Mouse (Mus musculus) frontal cortex, adult 2 months (tissue): ENCODE results near the gene Lyg1. TPM values are rescaled to one million over a fixed set of nuclear protein-coding genes. Genes with fewer than 3 reads are reported as not detected.
"Not testable (repeated sequence)": the region's sequence is repeated elsewhere in the genome, so short reads cannot be mapped to it uniquely, and the experiment has no call there.

Experiments used
- DNase-seq, 2 experiments: peaks; one replicate each; pipeline ENCODE4 v3.0.0; 2022; ENCODE audit warnings: low spot score in 1 of 2; ENCODE audit errors: extremely low spot score in 1 of 2
- polyA plus RNA-seq: library from polyadenylated mRNA; depleted of rRNA; stranded (reverse); fragments of >200 nt; gene quantifications from 2 replicates; pipeline ENCODE4 v1.2.3, GENCODE M21; 2012; rRNA removed

Lyg1 gene
- polyA plus RNA-seq: not detected in 2 replicates

GRCm38 (mm10) chr1:37957659-37958058 is at the start of gene Lyg1:
Gene Lyg1 (minus strand): TSS chr1:37957759.
- DNase-seq: no peak

GRCm38 (mm10) chr1:38006741-38007140 is 49.2 kb upstream of the Lyg1 start:
- DNase-seq: no peak

- DNase-seq: no peak
These were observed 45.5 kb upstream of the Lyg1 start for GRCm38 (mm10) chr1:38003046-38003445.

DNA sequence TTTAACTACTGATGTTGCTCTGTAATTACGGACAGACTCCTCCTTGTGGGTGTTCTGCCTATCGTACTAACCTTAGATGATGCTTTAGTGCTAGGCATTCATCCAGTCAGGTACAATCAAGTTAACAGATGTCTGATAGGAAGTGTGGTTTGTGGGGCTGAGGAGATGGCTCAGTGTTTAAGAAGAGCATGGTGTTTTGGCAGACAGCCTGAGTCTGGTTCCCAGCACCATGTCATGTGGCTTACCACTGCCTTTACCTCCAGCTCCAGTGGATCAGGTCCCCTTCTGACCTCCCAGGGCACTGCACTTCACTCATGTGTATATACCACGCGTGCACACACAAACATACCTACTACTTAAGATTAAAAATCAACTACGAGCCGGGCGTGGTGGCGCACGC is 44.4 kb upstream of the Lyg1 start:
- DNase-seq: no peak

- DNase-seq: no peak
These were observed 43.3 kb upstream of the Lyg1 start for GRCm38 (mm10) chr1:38000844-38001243.

DNA sequence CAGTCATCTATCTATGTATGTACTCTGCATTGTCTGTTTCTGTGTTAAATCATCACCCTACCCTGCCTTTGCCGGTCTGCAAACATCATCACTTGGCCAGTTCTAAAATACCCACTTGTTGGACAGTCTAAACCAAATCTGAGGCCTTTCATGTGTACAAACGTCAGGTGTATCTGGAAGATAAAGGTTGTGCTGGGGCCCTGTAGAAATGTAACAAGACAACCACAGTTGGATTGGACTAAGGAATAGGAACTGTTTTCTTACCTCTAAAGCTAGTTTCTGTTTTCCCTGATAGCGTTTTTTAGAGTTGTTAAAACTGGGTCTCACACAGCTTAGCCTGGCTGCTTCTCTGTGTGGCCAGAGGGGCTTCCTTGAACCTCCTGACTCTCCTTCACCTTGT is 42.0 kb upstream of the Lyg1 start:
- no peak for DNase-seq

DNA sequence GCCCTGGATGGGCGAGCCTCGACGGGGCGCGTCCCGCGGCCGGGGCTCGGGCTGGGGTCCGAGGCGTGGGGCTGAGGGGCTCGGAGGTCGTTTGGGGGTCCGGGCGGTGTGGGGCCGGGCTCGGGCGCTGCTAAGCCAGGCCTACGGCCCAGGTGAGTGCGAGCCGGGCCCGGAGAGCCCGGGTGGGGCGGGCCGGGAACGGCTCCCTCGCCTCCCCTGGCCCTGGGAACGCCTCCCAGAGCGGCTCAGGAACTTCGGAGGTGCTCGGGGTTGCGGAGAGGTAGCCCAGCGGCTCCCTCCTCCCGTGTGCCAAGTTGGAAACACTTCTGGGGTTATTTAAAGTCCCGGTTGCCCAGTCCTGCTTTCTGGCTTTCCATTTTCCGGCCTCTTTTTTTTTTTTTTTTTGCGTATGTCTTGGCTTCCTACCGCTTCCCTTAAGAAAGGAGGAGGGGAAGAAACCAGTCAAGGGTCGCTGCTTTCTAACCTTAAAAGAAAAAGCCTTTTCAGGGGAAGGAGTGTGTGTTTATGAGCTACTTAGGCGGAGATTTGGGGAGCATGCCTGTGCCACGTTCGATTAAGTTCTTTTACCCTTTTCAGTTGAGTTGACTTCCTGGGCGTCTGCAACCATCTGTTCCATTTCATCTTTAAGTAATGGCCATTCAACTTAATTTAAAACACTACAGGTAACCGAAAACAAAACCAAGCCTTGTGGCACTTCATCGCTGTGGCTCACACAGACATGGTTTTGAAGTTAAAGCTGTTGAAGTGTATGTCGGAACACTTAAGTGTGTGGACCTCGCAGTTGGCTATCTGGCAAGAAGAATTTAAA is 41.0 kb upstream of the Lyg1 start:
- DNase-seq: no peak

DNA sequence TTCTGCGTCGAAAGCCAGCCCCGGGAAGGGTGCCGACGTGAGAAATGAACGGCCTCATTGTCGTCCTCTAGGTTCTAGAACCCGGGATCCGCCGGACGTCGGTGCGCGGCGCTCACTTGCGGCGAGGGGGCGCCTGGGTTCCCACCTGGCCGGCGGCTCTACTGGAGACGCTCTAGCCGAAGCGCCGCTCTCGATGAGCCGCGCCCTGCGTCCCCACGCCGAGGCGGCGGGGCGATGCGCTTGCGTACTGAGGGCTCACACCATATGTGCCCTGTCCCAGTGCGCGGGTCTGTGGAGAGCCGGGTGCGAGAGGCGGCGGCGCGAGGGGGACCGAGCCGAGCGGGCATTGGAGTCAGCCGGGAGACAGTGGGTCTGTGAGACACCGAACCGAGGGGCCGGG is 40.3 kb upstream of the Lyg1 start, which contains the start of the genes Txndc9 and Eif5b:
Gene Txndc9, minus strand, starts transcription at position 27 of the 400 bp plus-strand sequence.
Gene Eif5b, plus strand, starts transcription at position 144 of the 400 bp plus-strand sequence.
- DNase-seq: peak; percentile 93 to 97

DNA sequence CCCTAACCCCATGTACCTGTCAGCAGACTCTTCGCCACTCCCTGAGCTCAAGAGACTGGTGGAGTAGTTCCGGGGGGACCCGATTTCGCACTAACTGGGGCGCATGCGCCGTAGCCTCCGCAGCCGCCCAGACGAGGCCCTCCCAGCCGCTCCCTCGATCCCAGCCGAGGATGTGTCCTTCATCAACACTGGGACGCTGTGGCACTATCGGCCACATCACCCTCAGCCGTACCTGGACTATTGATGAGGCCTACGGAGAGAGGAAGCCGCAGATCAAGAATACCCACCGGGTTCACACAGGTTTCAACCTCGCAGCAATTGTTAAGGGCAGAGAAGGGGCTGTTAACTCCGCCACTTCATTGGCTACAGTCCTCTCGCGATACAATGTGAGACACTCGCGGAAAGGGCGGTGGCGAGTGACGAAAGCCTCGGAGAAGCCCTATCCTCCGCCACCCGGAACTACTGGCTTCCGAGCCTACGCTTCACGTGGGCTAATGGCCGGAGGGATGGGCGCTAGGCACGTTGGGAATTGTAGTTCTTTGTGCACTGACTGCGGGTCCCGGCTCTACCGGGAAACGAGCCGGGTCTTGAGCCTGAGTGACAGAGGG is 39.4 kb upstream of the Lyg1 start:
- peak; percentile 99 for DNase-seq

DNA sequence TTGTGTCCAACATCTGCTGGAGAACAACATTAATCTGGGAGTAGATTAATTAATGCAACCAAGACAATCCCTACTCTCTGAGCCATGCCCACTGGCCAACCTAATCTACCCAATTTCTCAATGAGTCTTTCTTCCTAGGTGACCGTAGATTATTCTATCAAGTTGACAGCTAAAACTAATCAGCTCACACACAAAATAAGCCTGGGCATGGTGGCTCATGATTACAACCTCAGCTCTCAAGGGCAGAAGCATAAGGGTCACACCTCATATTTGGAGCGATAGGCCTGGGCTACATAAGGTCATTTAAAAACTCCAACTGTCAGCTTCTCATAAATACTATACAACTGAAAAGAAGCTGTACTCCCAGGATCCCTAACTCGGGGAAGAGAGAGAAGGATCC is 38.7 kb upstream of the Lyg1 start:
- no peak for DNase-seq

- no peak for DNase-seq
These were observed 30.3 kb upstream of the Lyg1 start for GRCm38 (mm10) chr1:37987856-37988255.

GRCm38 (mm10) chr1:37985764-37986323 is 28.3 kb upstream of the Lyg1 start:
- peak in 1 of 2 experiments; percentile 61 for DNase-seq

DNA sequence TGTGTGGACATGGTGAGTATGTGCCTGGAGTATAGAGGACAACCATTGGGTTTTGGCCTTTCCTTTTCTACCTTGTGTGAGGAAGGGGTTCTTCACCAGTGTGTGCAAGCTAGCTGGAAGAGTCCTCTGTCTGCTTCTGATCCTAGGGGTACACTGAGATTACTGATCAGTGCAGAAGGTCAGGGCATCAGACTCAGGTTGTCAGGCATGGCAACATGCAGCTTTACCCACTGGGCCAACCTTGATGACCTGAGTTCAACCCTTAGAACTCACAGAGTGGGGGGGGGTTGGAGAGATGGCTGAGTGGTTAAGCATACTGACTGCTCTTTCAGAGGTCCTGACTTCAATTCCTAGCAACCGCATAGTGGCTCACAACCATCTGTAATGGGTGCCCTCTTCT is 26.8 kb upstream of the Lyg1 start:
- no peak for DNase-seq

GRCm38 (mm10) chr1:37977303-37977702 is 19.7 kb upstream of the Lyg1 start:
- DNase-seq: no peak

DNA sequence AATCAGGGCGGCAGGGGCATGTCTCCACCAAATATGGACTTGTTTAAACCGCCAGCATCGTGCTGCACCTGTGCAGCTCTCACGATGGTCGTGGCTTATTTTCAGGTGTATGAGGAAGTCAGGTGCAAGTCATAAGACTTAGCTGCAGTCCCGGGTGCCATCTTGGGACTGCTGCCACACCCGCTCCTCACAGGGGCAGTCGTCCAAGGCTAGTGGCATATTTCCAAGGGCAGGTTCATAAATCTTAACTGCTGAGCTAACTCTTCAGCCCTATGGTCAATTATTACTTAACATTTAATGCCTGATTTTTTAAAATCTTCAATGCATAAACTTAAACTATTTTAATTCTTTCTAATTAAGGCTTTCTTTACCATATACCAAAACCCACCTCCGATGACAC is 19.1 kb upstream of the Lyg1 start:
- DNase-seq: not testable (repeated sequence)

DNA sequence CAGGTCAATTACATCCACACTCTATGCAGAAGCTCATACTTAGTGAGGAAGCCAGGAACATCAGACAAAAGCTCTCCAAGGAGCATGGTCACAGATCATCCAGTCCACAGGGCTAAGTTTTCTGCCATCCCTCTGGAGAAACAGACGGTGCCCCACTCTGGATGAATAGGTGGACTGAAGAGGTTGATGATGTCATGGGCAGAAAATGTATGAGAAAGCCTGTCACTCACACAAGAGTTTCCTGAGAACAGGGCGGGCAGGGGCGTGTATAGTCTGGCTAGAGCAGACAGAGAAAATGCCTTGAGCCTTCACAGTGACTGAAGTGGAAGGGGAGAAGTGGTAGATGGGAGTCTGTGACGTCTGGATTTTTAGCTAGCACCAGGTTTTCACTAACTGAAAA is 14.0 kb upstream of the Lyg1 start:
- DNase-seq: no peak

DNA sequence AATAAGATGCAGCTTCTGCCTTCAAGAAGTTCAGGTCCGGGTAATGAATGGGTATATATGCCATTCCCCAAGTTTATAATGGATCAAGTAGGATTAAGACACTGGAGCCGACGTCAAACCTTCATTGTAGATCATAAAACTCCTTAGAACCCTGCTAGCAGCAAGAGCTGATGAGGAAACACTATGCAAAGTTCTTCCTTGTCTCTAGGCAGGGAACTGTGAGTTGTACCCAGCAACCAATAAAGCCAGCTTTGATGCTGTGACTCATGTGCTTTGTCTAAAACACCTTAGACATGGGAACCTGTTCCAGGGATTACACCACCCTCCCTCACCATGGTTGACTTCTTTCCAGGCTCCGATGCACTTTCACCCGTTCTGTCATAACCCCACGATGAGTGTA is 11.2 kb upstream of the Lyg1 start:
- DNase-seq: no peak

GRCm38 (mm10) chr1:37965571-37965970 is 8.0 kb upstream of the Lyg1 start:
- no peak for DNase-seq

GRCm38 (mm10) chr1:37959486-37959885 is 1.9 kb upstream of the Lyg1 start:
- DNase-seq: peak in 1 of 2 experiments; percentile 28

- DNase-seq: no peak
These were observed 957 bp upstream of the Lyg1 start for GRCm38 (mm10) chr1:37958516-37958915.

DNA sequence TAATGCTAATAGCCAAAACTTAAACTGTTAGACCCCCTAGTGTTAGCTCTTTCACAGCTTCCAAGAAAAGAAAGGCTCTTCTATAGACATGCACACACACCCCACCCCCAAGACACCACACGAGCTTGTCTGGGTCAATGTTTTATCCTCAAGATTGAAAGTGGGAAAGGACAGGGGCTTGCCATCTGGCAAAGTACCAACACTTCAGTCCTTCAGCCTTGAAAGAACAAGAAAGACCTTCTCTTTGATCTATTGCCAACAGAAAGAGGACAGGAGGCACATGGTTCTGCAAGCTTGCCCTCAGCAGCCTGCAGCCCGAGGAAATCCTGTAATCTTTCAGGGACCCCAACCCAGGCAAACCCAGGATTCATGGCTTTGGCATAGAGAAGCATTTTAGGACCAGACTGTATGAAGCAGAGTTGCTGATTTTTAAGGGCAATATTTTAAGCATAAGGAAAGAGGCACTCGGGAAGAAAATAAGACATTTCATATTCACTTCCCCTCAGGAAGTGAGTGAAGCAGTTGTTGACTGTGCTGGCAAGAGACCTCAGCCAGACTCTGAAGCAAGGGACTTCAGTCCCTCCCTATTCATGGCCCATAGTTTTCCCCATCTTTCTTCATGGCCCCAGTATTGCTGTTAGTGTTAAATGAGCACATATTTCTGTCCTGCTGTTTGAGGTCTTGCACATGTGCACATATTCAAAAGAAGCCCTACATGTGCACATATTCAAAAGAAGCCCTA is 698 bp downstream of the Lyg1 start:
- peak; percentile 13 to 22 for DNase-seq
